Mouse (Mus musculus) liver, adult 2 months (tissue): ENCODE results near the gene Galk2.

Experiments used
- CTCF ChIP-seq: fragments of 200-500 bp; IDR thresholded peaks from 2 replicates; pipeline ENCODE4 v1.5.1; 2011; ENCODE audit warnings: low read depth, low read length, control low read depth
- POLR2A ChIP-seq: fragments of 200-500 bp; IDR thresholded peaks from 2 replicates; pipeline ENCODE4 v1.6.1; 2011; ENCODE audit warnings: low read length, control low read depth; ENCODE audit not compliant: insufficient read depth; ENCODE audit errors: extremely low read depth

- TF ChIP-seq POLR2A (no peak), CTCF (no peak)
These were observed 44.8 kb upstream of the Galk2 start for GRCm38 (mm10) chr2:125813972-125814595.
